Mouse (Mus musculus): ENCODE data around the gene Gm28043. TPM values are rescaled to one million over a fixed set of nuclear protein-coding genes. Genes with fewer than 3 reads are reported as not detected.
A peak's percentile ranks its signal among the peaks of the same experiment; 100 is the strongest.
"Not testable (repeated sequence)": the region's sequence is repeated elsewhere in the genome, so short reads cannot be mapped to it uniquely, and the experiment has no call there.

Gene Gm28043
- polyA plus RNA-seq, 1 experiment from 2014 or later = 2.5 TPM

- Histone ChIP-seq H3K4me2 (replicated peaks; ENCODE audit: low read depth, low read length) (no peak overlapping the region), H3K4me3 (ENCODE audit: low read length) (no peak overlapping the region), H3K27ac (ENCODE audit: low read length) (no peak overlapping the region), H3K36me3 (ENCODE audit: insufficient read depth, low read length) (peaks cover 4% of the 10 kb centered on the region; the same call in 1 of the 2 replicates), H3K9ac (replicated peaks; ENCODE audit: low read length) (peak overlapping the region; percentile 12; the same call in 1 of the 2 replicates), H3K9me3 (ENCODE audit: low read length) (no peaks in the 10 kb centered on the region), H3K27me3 (ENCODE audit: insufficient read depth, low read length) (no peaks in the 10 kb centered on the region), H3K4me1 (ENCODE audit: insufficient read depth, low read length) (peaks cover 4% of the 10 kb centered on the region)
- WGBS = 59% methylated on average over 11 of the region's 11 CpGs
- ATAC-seq (ENCODE audit: low FRiP score, low TSS enrichment) = no peak
Measured at GRCm38 (mm10) chr17:29589221-29589898, 25.3 kb upstream of the Gm28043 start.

DNA sequence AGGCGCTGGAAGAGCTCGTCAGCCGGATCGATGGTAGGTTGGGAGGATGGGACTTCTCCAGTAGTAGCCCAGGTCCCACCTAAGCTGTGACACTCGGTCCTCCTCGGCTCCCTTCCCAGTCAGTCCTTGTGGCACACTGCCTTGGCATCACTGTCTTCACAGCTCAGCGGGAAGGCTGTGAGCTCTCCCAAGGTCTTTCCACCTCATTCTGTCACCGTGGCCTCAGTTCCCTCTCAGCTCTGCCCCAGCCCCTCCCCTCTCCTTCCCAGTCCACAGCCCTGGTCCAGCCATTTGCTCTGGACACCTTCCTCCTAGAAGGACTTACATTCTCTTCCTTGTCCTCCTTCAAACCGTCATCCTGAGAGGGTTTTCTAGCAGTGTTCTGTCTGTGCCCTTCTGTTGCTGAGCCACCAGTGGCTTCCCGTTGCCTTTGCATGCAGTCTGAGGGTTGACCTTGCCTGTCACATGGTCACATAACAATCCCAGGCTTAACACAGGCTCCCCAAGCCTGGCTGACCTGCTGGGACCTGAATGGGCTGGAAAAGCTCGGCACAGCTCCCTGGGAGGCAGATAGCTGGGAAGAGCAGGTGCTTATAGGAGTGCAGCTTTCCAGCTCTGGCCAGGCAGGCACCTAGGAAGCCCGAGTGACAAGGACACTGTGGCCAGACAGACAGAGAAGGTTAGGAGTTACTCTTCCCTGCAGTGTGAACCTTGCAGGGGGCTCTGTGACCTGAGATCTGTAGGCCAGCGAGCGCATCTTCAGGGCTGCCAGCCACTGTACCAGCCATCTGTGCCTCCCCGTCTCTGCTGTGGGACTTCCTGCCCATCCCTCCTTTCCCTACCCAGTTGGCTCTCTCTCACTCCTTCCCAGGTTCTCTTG lies 18.5 kb upstream of the Gm28043 start:
- Histone ChIP-seq H3K9me3 (ENCODE audit: low read length) (no peaks in the 10 kb centered on the region), H3K9ac (replicated peaks; ENCODE audit: low read length) (no peak overlapping the region), H3K4me3 (ENCODE audit: low read length) (no peak overlapping the region), H3K4me1 (ENCODE audit: insufficient read depth, low read length) (0 out of 2 replicates have a peak, but pooled peaks cover 3% of the 10 kb centered on the region), H3K27me3 (ENCODE audit: insufficient read depth, low read length) (no peaks in the 10 kb centered on the region), H3K27ac (ENCODE audit: low read length) (no peak overlapping the region), H3K36me3 (ENCODE audit: insufficient read depth, low read length) (peaks cover 37% of the 10 kb centered on the region), H3K4me2 (replicated peaks; ENCODE audit: low read depth, low read length) (no peak overlapping the region)
- ATAC-seq (ENCODE audit: low FRiP score, low TSS enrichment) = 0 out of 2 replicates have a peak, but pooled peaks have one; percentile 19
- WGBS = 76% methylated on average over 15 of the region's 15 CpGs

GRCm38 (mm10) chr17:29596771-29597132 lies 17.9 kb upstream of the Gm28043 start:
- WGBS = 71% methylated on average over 13 of the region's 13 CpGs
- H3K36me3 ChIP-seq (ENCODE audit: insufficient read depth, low read length) = peaks cover 41% of the 10 kb centered on the region
- ATAC-seq (ENCODE audit: low FRiP score, low TSS enrichment) = 0 out of 2 replicates have a peak, but pooled peaks have one; percentile 57

GRCm38 (mm10) chr17:29599051-29599450 lies 15.6 kb upstream of the Gm28043 start:
- Histone ChIP-seq H3K9ac (replicated peaks; ENCODE audit: low read length) (no peak overlapping the region), H3K27ac (ENCODE audit: low read length) (no peak overlapping the region), H3K36me3 (ENCODE audit: insufficient read depth, low read length) (peaks cover 47% of the 10 kb centered on the region), H3K4me2 (replicated peaks; ENCODE audit: low read depth, low read length) (no peak overlapping the region), H3K9me3 (ENCODE audit: low read length) (0 out of 2 replicates have a peak, but pooled peaks cover 2% of the 10 kb centered on the region), H3K4me3 (ENCODE audit: low read length) (no peak overlapping the region), H3K4me1 (ENCODE audit: insufficient read depth, low read length) (0 out of 2 replicates have a peak, but pooled peaks cover 3% of the 10 kb centered on the region), H3K27me3 (ENCODE audit: insufficient read depth, low read length) (no peaks in the 10 kb centered on the region)
- 94% methylated on average over 14 of the region's 14 CpGs for WGBS
- ATAC-seq (ENCODE audit: low FRiP score, low TSS enrichment) = no peak

More at GRCm38 (mm10) chr17:29596771-29597132, 17.9 kb upstream of the Gm28043 start:
- H3K4me1 ChIP-seq (ENCODE audit: insufficient read depth, low read length) = 0 out of 2 replicates have a peak, but pooled peaks cover 3% of the 10 kb centered on the region
- no peaks in the 10 kb centered on the region for H3K9me3 ChIP-seq (ENCODE audit: low read length)
- H3K4me2 ChIP-seq (replicated peaks; ENCODE audit: low read depth, low read length) = no peak overlapping the region
- H3K27me3 ChIP-seq (ENCODE audit: insufficient read depth, low read length) = no peaks in the 10 kb centered on the region
- H3K27ac ChIP-seq (ENCODE audit: low read length) = no peak overlapping the region
- H3K4me3 ChIP-seq (ENCODE audit: low read length) = no peak overlapping the region
- no peak overlapping the region for H3K9ac ChIP-seq (replicated peaks; ENCODE audit: low read length)

DNA sequence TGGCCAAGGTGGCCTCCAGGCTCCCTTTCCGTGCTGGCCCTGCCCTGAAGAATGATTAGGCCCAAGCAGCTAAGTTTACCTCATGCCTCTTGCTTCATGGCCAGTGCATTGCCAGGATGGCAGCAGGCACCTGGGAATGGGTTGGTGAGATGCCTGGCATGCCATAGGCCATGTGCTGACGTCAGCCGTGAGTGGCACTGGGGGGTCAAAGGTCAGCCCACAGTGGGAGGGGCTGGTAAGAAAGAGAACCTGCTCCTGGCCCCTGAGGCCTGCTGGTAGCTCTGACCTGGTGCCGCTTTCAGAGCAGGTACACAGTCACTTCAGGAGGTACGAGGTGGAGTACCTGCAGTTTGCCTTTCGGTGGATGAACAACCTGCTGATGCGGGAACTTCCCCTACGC lies 15.1 kb upstream of the Gm28043 start:
- ATAC-seq (ENCODE audit: low FRiP score, low TSS enrichment) = no peak
- Histone ChIP-seq H3K27me3 (ENCODE audit: insufficient read depth, low read length) (no peaks in the 10 kb centered on the region), H3K4me1 (ENCODE audit: insufficient read depth, low read length) (0 out of 2 replicates have a peak, but pooled peaks cover 3% of the 10 kb centered on the region), H3K4me2 (replicated peaks; ENCODE audit: low read depth, low read length) (no peak overlapping the region), H3K27ac (ENCODE audit: low read length) (no peak overlapping the region), H3K4me3 (ENCODE audit: low read length) (no peak overlapping the region), H3K9ac (replicated peaks; ENCODE audit: low read length) (no peak overlapping the region), H3K36me3 (ENCODE audit: insufficient read depth, low read length) (peaks cover 47% of the 10 kb centered on the region), H3K9me3 (ENCODE audit: low read length) (0 out of 2 replicates have a peak, but pooled peaks cover 2% of the 10 kb centered on the region)
- WGBS = 82% methylated on average over 8 of the region's 8 CpGs

DNA sequence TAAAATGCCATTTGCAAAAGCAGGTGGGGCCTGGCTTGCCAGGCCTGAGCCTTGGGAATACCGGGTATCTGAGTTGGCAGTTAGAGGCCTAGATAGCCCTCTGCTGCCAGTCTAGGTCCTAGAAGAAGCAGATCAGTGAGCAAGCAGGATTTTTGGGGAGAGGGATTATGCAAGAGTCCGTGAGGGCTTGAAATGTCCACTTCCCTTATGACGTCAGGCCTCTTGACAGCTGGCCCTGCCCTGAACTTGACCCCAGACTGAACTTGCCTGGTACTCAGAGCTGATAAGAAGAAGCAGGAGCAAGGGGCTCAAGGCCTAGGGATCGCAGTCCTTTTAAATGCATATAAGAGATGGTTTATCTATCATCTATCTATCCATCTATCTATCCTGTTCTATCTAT lies 13.3 kb upstream of the Gm28043 start:
- no peak overlapping the region for H3K4me3 ChIP-seq (ENCODE audit: low read length)
- ATAC-seq (ENCODE audit: low FRiP score, low TSS enrichment) = no peak
- 74% methylated on average over 4 of the region's 4 CpGs for WGBS
- no peak overlapping the region for H3K9ac ChIP-seq (replicated peaks; ENCODE audit: low read length)
- H3K27ac ChIP-seq (ENCODE audit: low read length) = no peak overlapping the region
- no peaks in the 10 kb centered on the region for H3K27me3 ChIP-seq (ENCODE audit: insufficient read depth, low read length)
- H3K4me2 ChIP-seq (replicated peaks; ENCODE audit: low read depth, low read length) = no peak overlapping the region
- H3K36me3 ChIP-seq (ENCODE audit: insufficient read depth, low read length) = peaks cover 41% of the 10 kb centered on the region
- 0 out of 2 replicates have a peak, but pooled peaks cover 2% of the 10 kb centered on the region for H3K9me3 ChIP-seq (ENCODE audit: low read length)
- H3K4me1 ChIP-seq (ENCODE audit: insufficient read depth, low read length) = 0 out of 2 replicates have a peak, but pooled peaks cover under 1% of the 10 kb centered on the region

DNA sequence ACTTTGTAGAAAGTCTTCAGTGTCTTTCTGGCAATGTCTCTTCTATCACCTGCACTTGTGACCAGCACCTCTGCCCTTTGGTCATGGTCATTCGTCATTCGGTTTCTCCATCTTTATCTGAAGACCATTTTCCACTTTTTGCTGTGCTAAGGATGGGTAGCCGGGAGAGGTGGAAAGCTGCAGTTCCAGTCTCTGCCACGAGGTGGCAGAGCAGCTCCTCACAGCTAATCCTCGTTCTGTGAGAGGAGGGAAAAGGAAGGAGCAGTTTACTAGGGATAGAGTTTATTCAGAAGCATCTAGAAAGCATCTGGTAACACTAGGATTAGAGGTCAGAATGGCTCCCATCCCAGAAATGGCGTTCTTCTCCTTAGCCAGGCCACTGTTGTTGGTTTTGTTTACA lies 11.4 kb upstream of the Gm28043 start:
- Histone ChIP-seq H3K9ac (replicated peaks; ENCODE audit: low read length) (no peak overlapping the region), H3K4me1 (ENCODE audit: insufficient read depth, low read length) (no peaks in the 10 kb centered on the region), H3K27me3 (ENCODE audit: insufficient read depth, low read length) (no peaks in the 10 kb centered on the region), H3K4me2 (replicated peaks; ENCODE audit: low read depth, low read length) (no peak overlapping the region), H3K36me3 (ENCODE audit: insufficient read depth, low read length) (peaks cover 32% of the 10 kb centered on the region), H3K9me3 (ENCODE audit: low read length) (0 out of 2 replicates have a peak, but pooled peaks cover 2% of the 10 kb centered on the region), H3K27ac (ENCODE audit: low read length) (no peak overlapping the region), H3K4me3 (ENCODE audit: low read length) (no peak overlapping the region)
- ATAC-seq (ENCODE audit: low FRiP score, low TSS enrichment) = no peak
- 22% methylated on average over 6 of the region's 6 CpGs for WGBS

- peaks cover 32% of the 10 kb centered on the region for H3K4me1 ChIP-seq (ENCODE audit: insufficient read depth, low read length)
- H3K9me3 ChIP-seq (ENCODE audit: low read length); H3K36me3 ChIP-seq (ENCODE audit: insufficient read depth, low read length); H3K4me3 ChIP-seq (ENCODE audit: low read length); H3K9ac ChIP-seq (replicated peaks; ENCODE audit: low read length); H3K27me3 ChIP-seq (ENCODE audit: insufficient read depth, low read length); H3K27ac ChIP-seq (ENCODE audit: low read length); ATAC-seq (ENCODE audit: low FRiP score, low TSS enrichment); H3K4me2 ChIP-seq (replicated peaks; ENCODE audit: low read depth, low read length): not testable (repeated sequence)
- WGBS = 84% methylated on average over 5 of the region's 5 CpGs
Measured at GRCm38 (mm10) chr17:29613453-29613852, 1.2 kb upstream of the Gm28043 start.

GRCm38 (mm10) chr17:29615024-29615551 lies 412 bp downstream of the Gm28043 start:
- ATAC-seq (ENCODE audit: low FRiP score, low TSS enrichment) = peak; percentile 75; the same call in 1 of the 2 replicates
- Histone ChIP-seq H3K9ac (replicated peaks; ENCODE audit: low read length) (peak overlapping the region; percentile 99), H3K4me3 (ENCODE audit: low read length) (peak overlapping the region; percentile 99), H3K4me1 (ENCODE audit: insufficient read depth, low read length) (peaks cover 32% of the 10 kb centered on the region), H3K27me3 (ENCODE audit: insufficient read depth, low read length) (no peaks in the 10 kb centered on the region), H3K36me3 (ENCODE audit: insufficient read depth, low read length) (peaks cover 14% of the 10 kb centered on the region), H3K9me3 (ENCODE audit: low read length) (no peaks in the 10 kb centered on the region), H3K4me2 (replicated peaks; ENCODE audit: low read depth, low read length) (peak overlapping the region; percentile 95), H3K27ac (ENCODE audit: low read length) (peak overlapping the region; percentile 97)
- WGBS = 0% methylated on average over 38 of the region's 43 CpGs
